Mouse (Mus musculus): Measurements from ENCODE around the gene Tns1.

GRCm38 (mm10) chr1:74084752-74085151 is 39.5 kb downstream of the Tns1 start:
- TF ChIP-seq CTCF (IDR thresholded peaks at IDR 0.05; ENCODE audit: low read depth, low read length): no peak
- TF ChIP-seq POLR2A (IDR thresholded peaks at IDR 0.05; ENCODE audit: extremely low read depth, insufficient read depth, low read length): no peak

Data from liver, adult 2 months (tissue).